Comparison of ENCODE assay signal across 20 mouse cellular contexts in genomic region chrX:69009190-69009589, GRCm38 (mm10).
DNase-seq lines count a peak whose midpoint lies in the region; ATAC-seq and TF ChIP-seq lines count a peak whose summit lies in the region.
"Had no signal": no experiment of that assay in that cellular context is flagged by ENCODE, and none has a peak within 500 bp of the region (broad histone marks: within the 10 kb centered on the region; RNA-seq: fewer than 3 reads in every experiment).

No protein-coding gene starts in this region.

- no peaks in the 10 kb centered on the region for H3K9me3 ChIP-seq in forebrain, postnatal 0 days (ENCODE audit: low read length)
- H3K9me3 ChIP-seq in forebrain, embryonic 13.5 days (replicated peaks) = no peaks in the 10 kb centered on the region
- no peaks in the 10 kb centered on the region for H3K9me3 ChIP-seq in lung, postnatal 0 days (ENCODE audit: low read length)
- H3K9me3 ChIP-seq: embryonic facial prominence, embryonic 13.5 days; forebrain, embryonic 15.5 days; heart, embryonic 15.5 days; hindbrain, embryonic 13.5 days had no signal

- no peak for TF ChIP-seq CTCF in forebrain, postnatal 0 days (IDR thresholded peaks at IDR 0.05; ENCODE audit: low read depth)
- TF ChIP-seq CTCF in lung, postnatal 0 days (IDR thresholded peaks at IDR 0.05) = no peak
- no peak for TF ChIP-seq CTCF in brain, embryonic 14.5 days (IDR thresholded peaks at IDR 0.05; ENCODE audit: borderline replicate concordance, extremely low read depth, insufficient read depth, insufficient read length)

- no peaks in the 10 kb centered on the region for H3K4me1 ChIP-seq in forebrain, postnatal 0 days (ENCODE audit: insufficient read depth)
- no peaks in the 10 kb centered on the region for H3K4me1 ChIP-seq in forebrain, embryonic 13.5 days
- H3K4me1 ChIP-seq in lung, postnatal 0 days (ENCODE audit: insufficient read depth, low read depth, low read length) = no peaks in the 10 kb centered on the region
- H3K4me1 ChIP-seq: embryonic facial prominence, embryonic 13.5 days; forebrain, embryonic 15.5 days; heart, embryonic 15.5 days; hindbrain, embryonic 13.5 days had no signal

- peak; percentile 7 for DNase-seq in forebrain, postnatal 0 days
- peak; percentile 7 for DNase-seq in lung, postnatal 0 days (ENCODE audit: low spot score)
- DNase-seq in lung, postnatal 4 days = no peak
- peak; percentile 21 for DNase-seq in brain, embryonic 14.5 days (ENCODE audit: low read depth)
- no peak for DNase-seq in thymus, postnatal 0 days (ENCODE audit: low spot score)
- DNase-seq: adrenal gland, postnatal 14 days; cerebellum, adult 8-10 months; cerebellum, postnatal 25 days; heart, adult 2 months; heart, postnatal 14 days had no signal

- TF ChIP-seq EP300 in lung, postnatal 0 days (IDR thresholded peaks at IDR 0.05) = no peak

- no peaks in the 10 kb centered on the region for H3K36me3 ChIP-seq in forebrain, postnatal 0 days (ENCODE audit: insufficient read depth)
- no peaks in the 10 kb centered on the region for H3K36me3 ChIP-seq in forebrain, embryonic 13.5 days (ENCODE audit: poor library complexity, severe bottlenecking)
- no peaks in the 10 kb centered on the region for H3K36me3 ChIP-seq in lung, postnatal 0 days (ENCODE audit: insufficient read depth, low read length)
- H3K36me3 ChIP-seq: embryonic facial prominence, embryonic 13.5 days; forebrain, embryonic 15.5 days; heart, embryonic 15.5 days; hindbrain, embryonic 13.5 days had no signal

- no peaks in the 10 kb centered on the region for H3K27me3 ChIP-seq in forebrain, postnatal 0 days (ENCODE audit: insufficient read depth, low read length)
- H3K27me3 ChIP-seq in forebrain, embryonic 13.5 days = no peaks in the 10 kb centered on the region
- H3K27me3 ChIP-seq in lung, postnatal 0 days (replicated peaks; ENCODE audit: insufficient read depth, low read length) = no peaks in the 10 kb centered on the region
- H3K27me3 ChIP-seq: CH12.LX; embryonic facial prominence, embryonic 13.5 days; forebrain, embryonic 15.5 days; heart, embryonic 15.5 days; hindbrain, embryonic 13.5 days had no signal

- 66% methylated on average over 2 of the region's 2 CpGs for WGBS in forebrain, postnatal 0 days
- 75% methylated on average over 2 of the region's 2 CpGs for WGBS in forebrain, embryonic 13.5 days
- WGBS in lung, postnatal 0 days = 65% methylated on average over 2 of the region's 2 CpGs

- H3K4me3 ChIP-seq in forebrain, postnatal 0 days (ENCODE audit: low read depth, low read length) = no peak overlapping the region
- no peak overlapping the region for H3K4me3 ChIP-seq in forebrain, embryonic 13.5 days
- no peak overlapping the region for H3K4me3 ChIP-seq in lung, postnatal 0 days (ENCODE audit: low read depth, low read length)
- H3K4me3 ChIP-seq: embryonic facial prominence, embryonic 13.5 days; forebrain, embryonic 15.5 days; heart, adult 2 months; heart, embryonic 15.5 days; hindbrain, embryonic 13.5 days had no signal

- no peak overlapping the region for H3K4me2 ChIP-seq in forebrain, postnatal 0 days (ENCODE audit: low read depth)
- H3K4me2 ChIP-seq in forebrain, embryonic 13.5 days = no peak overlapping the region
- no peak overlapping the region for H3K4me2 ChIP-seq in lung, postnatal 0 days (replicated peaks; ENCODE audit: low read depth, low read length)
- H3K4me2 ChIP-seq: embryonic facial prominence, embryonic 13.5 days; forebrain, embryonic 15.5 days; heart, embryonic 11.5 days; heart, embryonic 15.5 days; hindbrain, embryonic 13.5 days had no signal

- no peak overlapping the region for H3K9ac ChIP-seq in forebrain, postnatal 0 days
- no peak overlapping the region for H3K9ac ChIP-seq in forebrain, embryonic 13.5 days
- H3K9ac ChIP-seq in lung, postnatal 0 days (replicated peaks; ENCODE audit: low read depth) = no peak overlapping the region
- H3K9ac ChIP-seq: embryonic facial prominence, embryonic 13.5 days; forebrain, embryonic 15.5 days; heart, embryonic 15.5 days; hindbrain, embryonic 13.5 days had no signal

- no peak overlapping the region for H3K27ac ChIP-seq in forebrain, postnatal 0 days (ENCODE audit: low read depth, low read length)
- no peak overlapping the region for H3K27ac ChIP-seq in forebrain, embryonic 13.5 days
- H3K27ac ChIP-seq in lung, postnatal 0 days (ENCODE audit: low read length) = no peak overlapping the region
- H3K27ac ChIP-seq: embryonic facial prominence, embryonic 13.5 days; forebrain, embryonic 15.5 days; heart, adult 2 months; heart, embryonic 15.5 days; hindbrain, embryonic 13.5 days; hindbrain, postnatal 0 days had no signal

- TF ChIP-seq POLR2A in brain, embryonic 14.5 days (IDR thresholded peaks at IDR 0.05; ENCODE audit: borderline replicate concordance, extremely low read depth, insufficient read depth, insufficient read length, poor library complexity, severe bottlenecking) = no peak

- peak; percentile 84 for ATAC-seq in forebrain, postnatal 0 days
- no peak for ATAC-seq in forebrain, embryonic 13.5 days
- ATAC-seq in lung, postnatal 0 days = no peak
- ATAC-seq: activated CD4-positive, CD25-positive, alpha-beta regulatory T cell, adult 4 months; forebrain, embryonic 15.5 days; hindbrain, postnatal 0 days; Patski had no signal

Comparison
In these comparisons a context has a peak if more than half of its experiments do, and no peak if none do; other contexts are left out.
1. DNase-seq: peak in forebrain, postnatal 0 days (single experiment), lung, postnatal 0 days (single experiment) and brain, embryonic 14.5 days (single experiment); none in lung, postnatal 4 days (0 of 2) and thymus, postnatal 0 days (single experiment).